Mouse (Mus musculus) E14TG2a.4 (cell line): ENCODE results near the gene Olfr630.
"Not testable (repeated sequence)": the region's sequence is repeated elsewhere in the genome, so short reads cannot be mapped to it uniquely, and the experiment has no call there.

Experiments
- H3K27me3 ChIP-seq: 2 replicates; pipeline ENCODE4 v1.6.1; 2014; ENCODE audit warnings: low read length, control low read depth; ENCODE audit not compliant: insufficient read depth
- H3K36me3 ChIP-seq: 2 replicates; pipeline ENCODE4 v1.6.1; 2014; ENCODE audit warnings: low read length, control low read depth; ENCODE audit not compliant: insufficient read depth
- H3K4me1 ChIP-seq: replicated peaks from 2 replicates; pipeline ENCODE4 v1.6.1; 2014; ENCODE audit warnings: low read depth, low read length, control low read depth
- H3K4me3 ChIP-seq: replicated peaks from 2 replicates; pipeline ENCODE4 v1.5.1; 2014; ENCODE audit warnings: mild to moderate bottlenecking, low read length
- H3K9me3 ChIP-seq: 2 replicates; pipeline ENCODE4 v1.6.1; 2014; ENCODE audit warnings: low read length, control low read depth
- CTCF ChIP-seq: conservative IDR thresholded peaks from 2 replicates; pipeline ENCODE4 v1.5.1; 2014; ENCODE audit warnings: low read length
- NANOG ChIP-seq: IDR thresholded peaks from 2 replicates; pipeline ENCODE4 v1.6.1; 2014; ENCODE audit warnings: borderline replicate concordance, low read length, mixed read lengths
- POU5F1 ChIP-seq: IDR thresholded peaks from 2 replicates; pipeline ENCODE4 v1.6.1; 2014; ENCODE audit warnings: low read length, borderline replicate concordance

Gene Olfr630

GRCm38 (mm10) chr7:103744843-103745242, 12.3 kb downstream of the Olfr630 start, which contains the start of gene Olfr629:
TSS of gene Olfr629 (minus strand) at chr7:103744943.
- no peak for TF ChIP-seq NANOG
- TF ChIP-seq POU5F1 = no peak
- TF ChIP-seq CTCF = no peak
- H3K9me3 ChIP-seq = no peaks in the 10 kb centered on the region

GRCm38 (mm10) chr7:103730074-103730473, 27.1 kb downstream of the Olfr630 start, which contains the start of gene Olfr628:
TSS of gene Olfr628 (plus strand) at chr7:103730374.
- Histone ChIP-seq H3K27me3 (no peaks in the 10 kb centered on the region), H3K4me1 (no peaks in the 10 kb centered on the region), H3K4me3 (no peak within 1 kb of the TSS), H3K36me3 (no peaks in the 10 kb centered on the region), H3K9me3 (no peaks in the 10 kb centered on the region)
- TF ChIP-seq POU5F1 (no peak), NANOG (no peak), CTCF (no peak)

More at GRCm38 (mm10) chr7:103744843-103745242, 12.3 kb downstream of the Olfr630 start, which contains the start of gene Olfr629:
- H3K27me3 ChIP-seq = no peaks in the 10 kb centered on the region
- H3K4me3 ChIP-seq = no peak within 1 kb of the TSS
- H3K36me3 ChIP-seq = no peaks in the 10 kb centered on the region
- H3K4me1 ChIP-seq = no peaks in the 10 kb centered on the region

GRCm38 (mm10) chr7:103716398-103716797, 40.7 kb downstream of the Olfr630 start:
- not testable (repeated sequence) for H3K4me3 ChIP-seq, H3K4me1 ChIP-seq, H3K9me3 ChIP-seq, H3K36me3 ChIP-seq, H3K27me3 ChIP-seq

GRCm38 (mm10) chr7:103714371-103714770, 42.8 kb downstream of the Olfr630 start, which contains the start of gene Olfr243:
TSS of gene Olfr243 (plus strand) at chr7:103714671.
- no peaks in the 10 kb centered on the region for H3K4me1 ChIP-seq
- H3K27me3 ChIP-seq = no peaks in the 10 kb centered on the region
- no peak for TF ChIP-seq CTCF
- TF ChIP-seq POU5F1 = no peak
- TF ChIP-seq NANOG = no peak
- no peaks in the 10 kb centered on the region for H3K36me3 ChIP-seq
- no peaks in the 10 kb centered on the region for H3K9me3 ChIP-seq
- H3K4me3 ChIP-seq = no peak within 1 kb of the TSS

- H3K4me3 ChIP-seq = no peak overlapping the region
- no peaks in the 10 kb centered on the region for H3K4me1 ChIP-seq
- no peaks in the 10 kb centered on the region for H3K27me3 ChIP-seq
- H3K9me3 ChIP-seq = no peaks in the 10 kb centered on the region
- TF ChIP-seq NANOG = no peak
- TF ChIP-seq CTCF = no peak
- TF ChIP-seq POU5F1 = no peak
- H3K36me3 ChIP-seq = no peaks in the 10 kb centered on the region
Measured at GRCm38 (mm10) chr7:103712024-103712423, 45.1 kb downstream of the Olfr630 start.
